Mouse (Mus musculus) thymus, postnatal 14 days (tissue): ENCODE measurements around the gene Angptl3.

Source experiments
- DNase-seq: peaks from one replicate; pipeline ENCODE4 v3.0.0; 2021

Gene Angptl3

DNA sequence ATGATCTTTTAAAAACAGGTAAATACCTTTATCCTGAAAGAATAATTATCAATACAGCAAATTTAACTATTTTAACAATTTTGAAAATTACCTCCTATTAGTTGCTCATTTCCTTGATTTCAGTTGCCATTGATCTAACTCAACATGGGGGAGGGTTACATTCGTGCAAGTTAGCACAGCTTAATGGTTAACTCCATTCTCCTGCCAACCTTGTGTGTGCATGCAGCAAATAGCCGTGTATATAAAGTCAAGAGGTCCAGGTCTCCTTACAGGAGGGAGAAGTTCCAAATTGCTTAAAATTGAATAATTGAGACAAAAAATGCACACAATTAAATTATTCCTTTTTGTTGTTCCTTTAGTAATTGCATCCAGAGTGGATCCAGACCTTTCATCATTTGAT is at the start of gene Angptl3:
Angptl3 (plus strand) TSS at position 269 of the 400 bp plus-strand sequence.
- DNase-seq: no peak

DNA sequence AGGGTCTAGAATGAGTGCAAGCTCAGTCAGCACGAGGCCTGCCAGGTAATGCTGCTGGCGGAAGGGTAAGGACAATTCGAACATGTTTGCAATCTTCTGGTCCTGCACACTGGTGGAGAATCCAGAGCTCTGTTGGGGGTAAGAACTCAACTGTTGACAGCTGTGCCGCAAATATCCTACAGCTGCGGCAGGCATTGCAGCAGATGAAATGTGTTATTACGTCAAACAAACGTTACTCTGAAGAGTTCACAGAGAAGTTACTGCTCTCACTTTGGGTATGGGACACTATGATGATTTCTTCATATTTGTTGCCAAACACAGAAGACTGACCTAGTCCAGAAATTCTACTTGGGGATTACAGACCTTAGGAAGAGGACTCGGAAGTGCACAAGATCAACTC is 46.1 kb upstream of the Angptl3 start:
- no peak for DNase-seq

DNA sequence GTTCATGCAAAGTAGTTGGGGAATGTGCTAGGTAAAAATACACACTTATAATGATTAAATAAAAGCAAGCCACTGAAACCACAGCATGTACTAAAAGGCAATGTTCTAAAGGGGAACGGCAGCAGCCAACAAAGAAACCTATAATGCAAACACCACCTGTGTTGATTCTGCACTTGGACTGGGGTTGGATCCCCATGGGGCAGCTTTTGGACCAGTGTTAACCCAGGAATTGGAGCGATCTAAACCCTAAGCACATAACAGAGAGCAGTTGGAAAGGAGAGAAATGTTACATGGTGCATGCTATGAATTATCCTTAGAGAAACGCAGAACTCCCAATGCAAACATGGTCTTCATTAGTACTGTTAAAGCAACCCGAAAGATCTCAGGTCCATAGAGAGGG is 37.3 kb upstream of the Angptl3 start:
- no peak for DNase-seq

DNA sequence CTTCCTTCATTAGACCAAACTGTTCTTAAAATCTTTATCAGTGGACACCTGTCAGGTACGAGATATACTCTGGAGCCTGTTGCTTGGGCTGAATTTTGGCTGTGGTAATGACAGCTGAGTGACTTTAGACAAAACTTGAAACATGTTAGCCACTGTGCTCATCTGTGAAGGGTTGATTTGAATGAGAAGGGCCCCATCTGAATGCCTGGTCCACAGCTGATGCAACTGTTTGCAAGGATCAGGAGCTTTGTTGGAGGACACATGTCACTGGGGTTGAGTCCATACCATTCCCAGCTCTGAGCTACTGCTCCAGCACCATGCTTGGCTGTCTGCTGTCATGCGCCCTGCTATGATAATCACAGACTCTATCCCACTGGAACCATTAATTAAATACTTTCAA is 25.2 kb upstream of the Angptl3 start:
- DNase-seq: no peak

DNA sequence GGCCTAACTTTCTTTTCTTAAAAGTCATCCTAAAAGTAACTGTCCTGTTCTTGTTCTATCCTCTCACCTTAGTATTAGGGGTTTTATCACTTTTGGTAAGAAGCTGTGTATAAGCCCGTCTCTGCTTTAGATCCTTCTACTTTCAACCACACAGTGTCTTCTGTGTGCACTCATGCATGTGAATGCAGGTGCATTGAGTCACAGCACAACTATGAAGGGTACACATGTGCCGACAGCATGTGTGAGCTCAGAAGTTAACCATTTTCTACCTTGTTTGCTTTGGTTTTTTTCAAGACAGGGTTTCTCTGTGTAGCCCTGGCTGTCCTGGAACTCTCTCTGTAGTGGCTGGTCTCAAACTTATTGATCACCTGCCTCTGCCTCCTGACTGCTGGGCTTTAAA is 24.4 kb upstream of the Angptl3 start:
- DNase-seq: no peak

DNA sequence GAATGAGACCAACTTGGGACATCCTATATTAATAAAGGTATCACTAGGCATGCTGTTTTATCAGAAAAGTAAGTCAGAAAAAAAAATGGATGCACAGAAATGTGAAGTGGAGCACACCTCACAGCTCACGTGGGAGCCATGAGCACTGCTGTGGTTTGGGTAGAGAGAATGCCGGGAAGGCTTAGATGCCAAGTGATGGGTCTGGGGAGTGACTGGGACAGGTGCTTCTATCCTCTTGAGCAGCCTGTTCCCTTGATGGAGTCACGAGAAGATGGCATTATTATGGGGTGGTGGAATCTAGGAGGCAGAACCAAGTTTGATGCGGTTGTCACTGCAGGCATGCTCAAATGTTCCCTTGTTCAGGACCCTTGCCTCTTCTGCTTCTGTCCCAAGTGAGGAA is 19.7 kb upstream of the Angptl3 start:
- no peak for DNase-seq

DNA sequence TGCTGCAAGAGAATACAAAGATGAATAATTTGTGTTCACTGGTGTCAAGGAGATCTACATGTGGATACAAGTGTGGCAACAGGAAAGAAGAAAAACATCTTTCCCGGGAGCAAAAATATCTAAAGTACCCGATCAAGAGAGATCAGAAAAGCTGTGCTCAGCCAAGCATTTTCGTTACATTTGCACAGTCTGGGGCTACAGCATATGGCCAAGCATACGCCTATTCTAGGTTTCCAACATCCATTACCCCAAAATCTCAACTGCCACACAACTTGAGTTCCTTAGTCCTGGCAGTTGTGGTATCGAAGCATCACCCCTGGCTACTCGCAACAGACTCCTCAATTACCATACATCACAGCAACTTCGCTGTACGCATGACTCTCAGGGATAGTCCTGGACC is 8.5 kb upstream of the Angptl3 start:
- no peak for DNase-seq

DNA sequence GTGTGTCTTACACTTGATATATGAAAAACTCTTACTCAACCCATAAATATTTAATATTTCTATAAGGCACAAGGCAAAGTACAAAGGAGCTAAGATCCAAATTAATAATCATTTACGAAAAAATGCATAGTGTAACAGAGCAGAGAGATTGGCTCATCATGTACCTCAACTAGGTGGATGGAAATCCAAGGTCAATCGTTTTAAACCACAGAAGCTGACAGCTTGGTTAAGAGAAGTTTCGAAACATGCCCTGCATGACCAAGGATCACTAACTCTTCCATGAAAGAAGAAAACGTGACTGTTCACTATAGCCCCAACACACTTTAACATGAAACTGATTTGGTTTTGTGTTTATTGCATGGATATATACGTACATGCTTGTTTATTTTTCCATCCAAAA is 2.4 kb upstream of the Angptl3 start:
- no peak for DNase-seq

DNA sequence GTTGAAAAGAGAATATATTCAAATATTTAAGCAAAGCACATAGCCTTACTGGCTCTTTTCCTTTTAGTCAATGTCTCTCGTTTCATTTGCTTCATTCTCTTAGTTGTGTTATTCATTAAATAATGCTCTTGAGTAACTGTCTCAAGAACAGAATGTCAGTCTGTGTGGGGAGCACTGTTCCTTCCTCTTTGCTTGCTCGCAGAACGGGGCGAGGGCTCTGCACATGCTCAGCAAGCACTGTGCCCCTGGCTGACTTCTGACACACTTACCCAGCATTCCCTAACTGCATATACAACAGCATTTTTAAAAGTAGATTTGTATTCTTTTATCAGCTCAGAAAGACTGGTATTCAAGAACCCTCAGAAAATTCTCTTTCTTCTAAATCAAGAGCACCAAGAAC is 2.2 kb downstream of the Angptl3 start:
- DNase-seq: no peak

DNA sequence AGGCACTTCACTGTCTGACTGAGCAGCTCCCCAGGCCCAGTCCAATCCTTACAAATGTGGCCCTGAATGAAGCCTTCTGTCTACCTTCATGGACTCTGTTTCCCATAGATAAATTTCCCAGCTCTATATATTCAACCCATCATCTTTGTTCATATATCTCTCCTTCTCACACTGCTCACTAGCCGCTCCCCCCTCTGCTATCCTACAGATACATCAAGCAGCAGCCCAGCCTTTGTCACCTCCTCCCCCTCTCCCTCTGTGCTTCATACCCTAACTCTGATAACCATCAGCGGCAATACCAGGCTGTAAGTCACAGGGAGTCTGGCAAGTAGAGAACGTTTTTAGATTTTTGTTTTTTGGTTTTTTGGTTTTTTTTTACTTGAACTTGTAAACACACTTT is 14.1 kb downstream of the Angptl3 start:
- DNase-seq: no peak

DNA sequence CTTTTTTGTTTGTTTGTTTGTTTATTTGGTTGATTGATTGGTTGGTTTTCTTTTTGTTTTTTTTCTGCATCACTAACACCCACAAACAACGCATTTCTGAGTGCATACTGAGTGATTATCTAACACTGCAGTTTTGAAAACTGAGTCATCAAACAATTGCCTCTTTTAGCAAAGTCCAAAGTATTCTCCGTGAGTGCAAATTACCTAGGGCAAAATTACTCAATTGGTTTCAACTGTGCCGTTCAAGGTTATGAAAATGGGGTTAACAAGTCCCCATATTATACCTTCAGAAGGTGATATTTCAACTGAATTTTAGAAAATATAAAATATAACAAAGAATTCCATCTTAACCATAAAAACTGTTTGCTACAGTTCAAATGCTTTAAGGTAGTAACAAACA is 15.7 kb downstream of the Angptl3 start:
- no peak for DNase-seq

DNA sequence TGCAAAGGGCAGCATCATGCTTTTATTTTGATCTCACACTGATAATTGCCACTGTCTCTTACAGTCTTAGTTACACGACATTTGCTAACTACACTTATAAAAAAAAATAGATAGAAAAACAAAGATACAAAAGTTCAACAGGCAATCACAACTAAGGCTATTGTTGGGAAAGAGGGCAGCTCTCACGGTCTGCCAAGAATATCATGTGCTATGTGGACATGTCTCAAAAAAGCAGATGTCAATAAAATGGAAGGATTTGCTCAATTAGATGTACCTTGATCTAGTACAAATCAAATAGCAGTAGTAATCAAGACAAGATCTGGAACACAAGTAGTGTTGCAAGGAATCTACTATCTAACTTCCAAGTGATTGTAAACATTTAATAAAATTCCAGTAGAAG is 17.8 kb downstream of the Angptl3 start:
- DNase-seq: no peak

DNA sequence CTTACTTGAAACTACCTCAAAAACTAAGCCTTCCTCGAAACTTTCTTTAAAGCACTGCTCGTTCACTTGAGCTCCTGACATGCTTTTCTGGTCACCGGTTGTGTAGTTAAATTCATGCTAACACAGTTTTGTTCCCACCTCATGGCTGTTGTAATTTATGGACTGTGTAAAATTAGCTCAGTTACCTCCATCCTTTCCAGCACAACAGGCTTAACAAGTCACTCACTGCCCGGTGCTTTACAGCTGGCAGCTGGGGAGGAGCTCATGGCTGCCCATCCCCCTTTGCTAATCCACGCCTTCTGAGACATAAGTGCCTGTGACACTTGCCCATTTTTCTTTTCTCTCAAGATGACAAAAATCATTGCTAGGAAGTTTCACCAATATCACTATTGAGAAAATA is 33.8 kb downstream of the Angptl3 start:
- no peak for DNase-seq

DNA sequence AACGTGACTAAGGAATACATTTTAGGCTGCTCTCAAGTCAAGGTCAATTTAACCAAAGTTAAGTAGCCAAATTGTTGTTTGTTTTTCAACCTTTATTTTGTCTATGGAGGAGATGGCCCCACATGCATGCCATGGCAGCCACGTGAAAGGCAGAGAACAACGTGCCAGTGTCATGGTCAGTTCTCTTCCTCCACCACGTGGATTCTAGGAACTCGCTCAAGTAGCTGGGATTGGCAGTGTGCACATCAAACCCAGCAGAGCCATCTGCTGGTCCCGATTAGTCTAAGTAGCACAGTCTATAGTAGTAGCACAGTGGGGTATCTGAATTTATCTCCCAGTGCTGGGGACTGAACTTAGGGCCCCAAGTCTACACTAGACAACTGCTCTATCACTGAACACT is 38.1 kb downstream of the Angptl3 start:
- DNase-seq: no peak

DNA sequence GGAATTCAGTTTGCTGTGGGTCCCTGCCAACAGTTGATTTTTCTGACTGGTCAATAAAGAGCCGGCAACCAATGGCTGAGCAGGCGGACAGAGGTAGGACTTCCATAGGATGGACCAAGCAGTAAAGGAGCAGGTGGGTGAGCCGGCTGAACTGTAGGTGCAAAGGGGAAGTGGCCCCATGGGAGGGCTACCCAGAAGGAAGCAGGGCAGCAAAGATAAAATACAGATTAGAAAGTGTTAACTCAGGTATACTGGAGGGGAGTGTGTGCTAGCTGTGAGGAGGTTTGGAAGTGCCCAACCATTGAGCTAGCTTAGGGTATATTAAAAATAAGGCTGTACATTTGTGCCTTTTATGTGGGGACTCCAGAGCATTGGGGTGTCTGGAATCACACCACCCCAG is 47.3 kb downstream of the Angptl3 start:
- DNase-seq: no peak

DNA sequence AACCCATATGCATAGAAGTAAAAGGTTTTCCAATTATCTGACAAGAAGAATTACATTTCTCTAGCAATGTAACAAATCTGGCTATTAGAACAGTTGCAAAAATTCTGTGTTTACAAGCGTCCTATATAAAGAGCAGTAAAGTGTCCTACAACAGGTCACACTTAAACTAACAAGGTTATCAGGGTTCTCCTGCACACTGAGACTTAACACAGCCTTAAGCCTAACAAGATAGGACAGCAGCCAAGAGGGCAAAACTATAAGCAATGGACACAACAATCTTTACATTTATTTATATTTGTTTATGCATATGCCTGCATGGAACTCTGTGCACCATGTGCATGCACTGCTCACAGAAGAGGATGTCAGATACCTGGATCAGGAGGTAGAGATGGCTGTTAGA is 50.4 kb downstream of the Angptl3 start:
- DNase-seq: no peak

DNA sequence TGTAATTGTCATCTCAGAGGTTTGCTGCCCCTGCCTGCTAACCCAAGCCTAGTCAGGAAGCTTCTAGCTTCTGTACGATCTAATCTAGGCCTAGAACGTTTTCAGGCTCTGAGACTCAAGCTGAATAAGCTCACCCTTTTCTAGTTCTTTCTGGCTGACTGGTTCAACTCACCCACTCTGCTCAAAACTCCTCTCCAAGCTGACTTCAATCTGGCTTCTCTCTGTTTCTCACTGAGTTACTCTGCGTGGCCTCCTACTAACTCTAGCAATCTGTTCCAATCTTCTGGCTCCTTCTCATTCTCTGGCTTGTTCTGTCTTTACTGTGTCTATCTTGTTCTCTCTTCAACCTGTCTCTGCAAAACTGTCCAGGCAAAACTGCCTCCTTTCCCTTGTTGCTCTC is 53.1 kb downstream of the Angptl3 start:
- no peak for DNase-seq

DNA sequence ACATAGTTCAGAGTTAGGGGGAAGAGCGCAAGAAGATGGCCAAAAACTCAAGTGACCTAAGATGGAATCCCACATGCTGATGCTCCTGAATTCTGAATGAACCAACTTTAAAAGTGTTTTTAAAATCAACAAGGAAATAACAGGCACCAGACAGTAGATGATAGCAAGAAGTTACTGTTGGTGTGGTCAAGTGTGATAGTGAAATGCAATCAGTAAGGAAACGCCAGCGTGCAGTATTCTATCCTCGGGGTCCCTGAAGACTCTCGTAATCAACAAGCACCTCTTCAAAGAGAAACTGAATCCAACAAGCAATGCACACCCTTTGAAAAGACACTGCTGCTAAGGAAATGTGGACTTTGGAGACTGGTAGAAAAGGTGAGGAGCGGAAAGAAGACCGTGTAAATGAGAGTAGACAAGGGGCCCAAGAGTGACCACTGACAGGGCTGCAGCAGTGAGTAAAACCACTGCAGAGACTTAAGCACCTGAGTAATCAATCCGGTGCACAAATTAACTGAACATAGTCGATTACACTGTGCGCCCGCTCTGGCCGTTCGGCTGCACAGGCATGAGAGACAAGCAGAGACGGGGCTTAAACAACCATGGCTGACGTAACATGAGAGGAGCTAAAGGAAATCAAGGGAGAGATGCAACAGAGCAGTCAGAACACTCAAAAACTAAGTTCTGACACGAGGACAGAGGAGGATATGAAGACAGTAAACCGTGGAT is 57.2 kb downstream of the Angptl3 start:
- no peak for DNase-seq

DNA sequence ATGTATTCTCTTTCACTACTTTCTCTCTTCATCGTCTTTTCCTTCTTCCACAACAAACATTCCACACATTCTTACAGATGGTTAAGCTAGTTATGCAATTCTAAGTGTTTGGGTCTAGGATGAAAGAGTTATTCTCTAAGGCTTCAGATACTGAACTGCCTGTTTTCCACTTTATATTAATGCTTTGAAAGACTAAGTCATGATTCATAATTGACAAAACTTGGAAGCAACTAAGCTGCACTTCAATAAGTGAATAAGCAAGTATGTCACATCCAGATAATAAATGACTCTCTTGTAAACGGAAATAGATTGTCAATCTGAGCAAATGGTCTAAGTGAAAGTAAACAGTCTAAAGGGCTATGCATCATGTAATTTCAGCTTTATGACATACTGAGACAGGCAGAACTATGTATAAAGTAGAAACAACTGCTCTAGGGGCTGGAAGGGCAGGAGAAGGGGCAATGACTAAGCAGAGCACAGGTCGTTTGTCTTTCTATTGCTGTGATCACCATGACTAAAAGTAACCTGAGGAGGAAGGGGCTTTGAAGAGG is 60.5 kb downstream of the Angptl3 start:
- DNase-seq: no peak

DNA sequence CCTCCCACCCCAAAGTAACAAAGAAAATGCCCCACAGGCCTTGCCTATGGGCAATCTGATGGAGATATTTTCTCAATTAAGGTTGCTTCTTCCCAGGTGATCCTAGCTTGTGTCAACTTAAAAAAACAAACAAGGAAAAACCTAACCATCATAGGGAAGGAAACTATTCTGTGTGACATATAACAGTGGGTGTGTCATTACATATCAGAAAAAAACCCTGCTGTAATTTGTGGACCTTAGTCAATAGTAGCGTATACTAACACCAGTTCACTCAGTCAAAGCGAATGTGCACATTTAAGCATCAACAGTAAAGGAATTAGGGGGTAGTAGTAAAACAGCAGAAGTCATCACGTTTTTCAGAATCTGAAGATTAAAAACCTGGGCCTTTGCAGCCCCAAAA is 61.0 kb downstream of the Angptl3 start:
- DNase-seq: no peak
